Mouse (Mus musculus) heart, embryonic 14.5 days (tissue): ENCODE measurements around the gene Vasp. TPM values are rescaled to one million over a fixed set of nuclear protein-coding genes. Genes with fewer than 3 reads are reported as not detected.

Source experiments
- ATAC-seq: fragments of 200-750 bp; cut with Nextera tagmentation; 2 replicates; pipeline ENCODE4 v1.8.0; 2017; ENCODE audit warnings: low read depth, moderate TSS enrichment; ENCODE audit not compliant: insufficient number of reproducible peaks, insufficient read depth, low FRiP score
- H3K27ac ChIP-seq, 2 experiments: fragments of 200-500 bp in 1 of 2; fragments of 300-500 bp in 1 of 2; sonication (generic) in 1 of 2; replicated peaks in 1 of 2; 2 replicates each; pipeline ENCODE4 v1.5.1; 2012 to 2014; ENCODE audit warnings: low read depth in 2 of 2, low read length in 2 of 2, control low read depth in 1 of 2, mild to moderate bottlenecking in 1 of 2, mixed read lengths in 1 of 2; ENCODE audit not compliant: control insufficient read depth in 1 of 2, insufficient read depth in 1 of 2
- H3K27me3 ChIP-seq: fragments of 300-500 bp; sonication (generic); 2 replicates; pipeline ENCODE4 v1.6.1; 2014; ENCODE audit warnings: mild to moderate bottlenecking, low read length, control low read depth; ENCODE audit not compliant: control insufficient read depth, insufficient read depth
- H3K36me3 ChIP-seq: fragments of 300-500 bp; sonication (generic); 2 replicates; pipeline ENCODE4 v1.6.1; 2014; ENCODE audit warnings: mild to moderate bottlenecking, control low read depth, low read length, mixed read lengths; ENCODE audit not compliant: control insufficient read depth, insufficient read depth
- H3K4me1 ChIP-seq, 2 experiments: fragments of 200-500 bp in 1 of 2; fragments of 300-500 bp in 1 of 2; sonication (generic) in 1 of 2; 2 replicates each; pipeline ENCODE4 v1.6.1; 2012 to 2014; ENCODE audit warnings: low read length in 2 of 2, control low read depth in 1 of 2, mixed read lengths in 1 of 2; ENCODE audit not compliant: control insufficient read depth in 2 of 2, insufficient read depth in 2 of 2
- H3K4me2 ChIP-seq: fragments of 300-500 bp; sonication (generic); 2 replicates; pipeline ENCODE4 v1.6.1; 2014; ENCODE audit warnings: mild to moderate bottlenecking, low read length
- H3K4me3 ChIP-seq, 2 experiments: fragments of 200-500 bp in 1 of 2; fragments of 300-500 bp in 1 of 2; sonication (generic) in 1 of 2; 2 replicates each; pipeline ENCODE4 v1.5.1; 2012 to 2014; ENCODE audit warnings: low read length in 2 of 2, mild to moderate bottlenecking in 2 of 2, control low read depth in 1 of 2, low read depth in 1 of 2, moderate library complexity in 1 of 2; ENCODE audit not compliant: control insufficient read depth in 1 of 2, insufficient read depth in 1 of 2
- H3K9ac ChIP-seq: fragments of 300-500 bp; sonication (generic); 2 replicates; pipeline ENCODE4 v1.6.1; 2014; ENCODE audit warnings: mild to moderate bottlenecking, low read length
- H3K9me3 ChIP-seq: fragments of 300-500 bp; sonication (generic); 2 replicates; pipeline ENCODE4 v1.6.1; 2016; ENCODE audit warnings: low read length, control low read depth; ENCODE audit not compliant: control insufficient read depth
- WGBS: fragments of 180-500 bp; shearing (Covaris S2); extraction: QIAGEN DNeasy Blood & Tissue Kit; methylation state at CpG from one replicate; pipeline ENCODE4 v1.1.7; 2014; 5-methylcytosine and 5-hydroxymethylcytosine counted together
- polyA plus RNA-seq: library from polyadenylated mRNA; unstranded; fragments of >200 nt; fragmentation: Nextera tagmentation; extraction: Ambion mirVana; gene quantifications from 2 replicates; pipeline ENCODE4 v1.2.1, GENCODE M21; 2014

Gene Vasp
- polyA plus RNA-seq, 1 experiment from 2014 or later, result 66.1 TPM

DNA sequence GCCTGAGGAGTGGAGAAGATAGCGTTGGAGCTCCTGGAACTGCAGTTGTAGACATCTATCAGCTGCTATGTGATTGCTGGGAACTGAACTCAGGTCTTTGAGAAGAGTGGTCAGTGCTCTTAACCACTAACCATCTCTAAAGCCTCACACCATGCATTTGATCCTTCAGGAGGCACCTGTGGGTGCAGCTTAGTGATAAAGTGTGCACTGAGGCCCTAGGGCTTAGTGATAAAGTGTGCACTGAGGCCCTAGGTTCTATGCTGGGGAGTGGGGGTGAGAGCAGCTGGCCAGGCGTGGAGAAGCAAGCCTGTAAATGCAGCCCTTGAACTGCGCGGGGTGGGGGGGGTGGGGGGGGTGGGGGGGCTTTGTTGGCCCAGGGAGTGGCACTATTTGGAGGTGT, 31.6 kb downstream of the Vasp start:
- H3K4me1 ChIP-seq, result peaks cover 15 to 47% of the 10 kb centered on the region in 2 experiments
- H3K9ac ChIP-seq, result peak overlapping the region; percentile 34; the same call in 1 of the 2 replicates
- WGBS, result 63% methylated on average over 2 of the region's 4 CpGs
- H3K27ac ChIP-seq, result peak overlapping the region in 1 of 2 experiments; percentile 92; a peak in 2 of 4 replicates
- H3K9me3 ChIP-seq, result no peaks in the 10 kb centered on the region
- no peak for ATAC-seq
- H3K4me2 ChIP-seq, result no peak overlapping the region
- H3K4me3 ChIP-seq, result no peak overlapping the region
- no peaks in the 10 kb centered on the region for H3K27me3 ChIP-seq
- peaks cover 8% of the 10 kb centered on the region for H3K36me3 ChIP-seq

DNA sequence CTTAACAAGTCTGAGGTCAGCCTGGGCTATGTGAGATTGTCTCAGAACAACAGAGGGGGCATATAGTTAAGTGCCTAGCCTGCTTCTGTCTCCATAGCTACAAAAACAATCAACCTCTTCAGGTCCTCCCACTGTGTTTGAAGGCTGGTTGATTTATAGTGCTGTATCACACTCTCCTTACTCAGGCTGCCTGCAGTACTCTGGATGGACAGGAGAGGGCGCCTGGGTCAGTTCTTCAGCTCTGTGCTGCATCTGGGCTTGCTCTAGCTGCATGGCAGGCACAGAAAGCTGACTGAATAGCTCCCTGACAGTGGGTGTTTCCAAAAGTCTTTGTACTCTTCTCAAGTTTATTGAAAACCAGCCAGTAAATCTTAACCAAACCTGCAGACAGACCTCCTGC, 32.2 kb downstream of the Vasp start:
- Histone ChIP-seq H3K4me1 (peaks cover 15 to 48% of the 10 kb centered on the region in 2 experiments), H3K4me3 (no peak overlapping the region), H3K9me3 (no peaks in the 10 kb centered on the region), H3K27me3 (no peaks in the 10 kb centered on the region), H3K9ac (peak overlapping the region; percentile 35; the same call in 1 of the 2 replicates), H3K27ac (peak overlapping the region; percentile 4 to 92), H3K36me3 (peaks cover 5% of the 10 kb centered on the region), H3K4me2 (no peak overlapping the region)
- 0% methylated on average over 1 of the region's 1 CpGs for WGBS
- ATAC-seq, result peak; percentile 57

DNA sequence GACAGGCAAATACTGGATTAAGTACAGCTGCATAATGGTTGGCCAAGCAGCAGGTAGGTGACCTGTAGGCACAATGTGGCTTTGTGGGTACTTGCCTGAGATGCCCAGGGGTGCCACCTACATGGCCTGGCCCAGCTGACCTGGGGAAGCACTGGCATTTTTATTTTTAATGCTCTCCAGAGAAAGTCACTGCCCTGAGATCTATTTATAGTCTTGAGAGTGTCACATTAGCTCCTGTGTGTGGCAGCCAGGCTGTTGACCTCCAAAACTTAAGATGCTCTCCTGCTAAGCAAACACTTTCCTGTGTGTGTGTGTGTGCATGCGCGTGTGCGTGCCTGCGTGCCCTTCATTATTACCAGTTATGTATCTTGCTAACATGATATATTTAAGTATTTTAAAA, 33.3 kb downstream of the Vasp start:
- no peaks in the 10 kb centered on the region for H3K27me3 ChIP-seq
- H3K4me2 ChIP-seq, result peak overlapping the region; percentile 27
- H3K4me3 ChIP-seq, result no peak overlapping the region
- H3K9ac ChIP-seq, result peak overlapping the region; percentile 35; the same call in 1 of the 2 replicates
- peak overlapping the region; percentile 91 to 92 for H3K27ac ChIP-seq
- WGBS, result 48% methylated on average over 4 of the region's 4 CpGs
- H3K4me1 ChIP-seq, result peaks cover 15 to 48% of the 10 kb centered on the region in 2 experiments
- ATAC-seq, result no peak
- peaks cover 5% of the 10 kb centered on the region for H3K36me3 ChIP-seq
- H3K9me3 ChIP-seq, result no peaks in the 10 kb centered on the region

DNA sequence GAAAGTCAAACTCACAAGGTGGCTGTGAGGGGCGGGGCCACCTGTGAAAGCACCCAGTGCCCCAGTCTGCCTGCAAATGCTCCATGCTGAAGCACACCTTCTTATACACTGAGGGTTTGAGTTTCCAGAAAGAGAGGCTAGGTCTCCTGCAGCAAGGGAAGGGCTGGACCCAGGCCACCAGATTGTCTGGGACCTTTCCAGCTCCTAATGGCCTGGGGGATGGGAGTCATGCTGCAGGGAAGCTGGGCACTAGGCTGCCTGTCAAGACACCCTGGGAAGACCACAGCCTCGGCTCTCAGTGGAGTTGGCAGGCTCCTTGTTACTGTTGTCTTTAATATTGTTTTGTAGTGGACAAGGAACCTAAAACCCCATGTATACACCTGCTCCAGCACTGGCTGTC, 35.2 kb downstream of the Vasp start:
- 54% methylated on average over 2 of the region's 2 CpGs for WGBS
- no peak for ATAC-seq
- no peaks in the 10 kb centered on the region for H3K27me3 ChIP-seq
- H3K4me3 ChIP-seq, result no peak overlapping the region
- H3K36me3 ChIP-seq, result peaks cover 7% of the 10 kb centered on the region
- peaks cover 15 to 51% of the 10 kb centered on the region in 2 experiments for H3K4me1 ChIP-seq
- no peaks in the 10 kb centered on the region for H3K9me3 ChIP-seq
- peak overlapping the region; percentile 6 to 74 for H3K27ac ChIP-seq
- H3K9ac ChIP-seq, result 0 out of 2 replicates have a peak overlapping the region, but pooled peaks have one; percentile 32
- H3K4me2 ChIP-seq, result no peak overlapping the region

DNA sequence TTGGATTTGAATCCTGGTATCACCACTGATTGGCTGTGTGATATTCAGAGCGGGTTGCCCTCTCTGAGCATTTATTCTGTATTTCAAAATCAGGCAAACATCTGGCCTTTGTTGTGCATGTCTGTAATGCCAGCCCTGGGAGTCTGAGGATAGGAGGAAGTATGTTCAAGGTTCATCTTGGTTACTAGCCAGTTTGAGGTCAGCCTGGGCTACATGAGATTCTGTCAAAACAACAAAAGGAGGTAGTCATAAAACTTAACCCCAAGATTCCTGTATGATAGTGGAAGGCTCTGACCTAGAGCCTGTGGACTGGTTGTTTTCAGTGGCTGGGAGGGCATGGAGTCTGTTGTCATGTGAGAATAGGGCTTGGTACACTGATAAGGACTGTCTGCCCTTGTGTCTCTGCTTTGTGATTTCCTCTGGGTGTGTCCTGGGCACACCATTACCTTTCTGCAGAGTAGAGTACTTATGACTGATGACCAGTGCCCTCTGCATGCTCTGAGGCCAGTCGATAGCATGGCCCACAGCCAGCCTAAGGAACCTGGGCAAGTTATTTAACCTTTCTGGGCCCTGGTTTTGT, 36.4 kb downstream of the Vasp start:
- Histone ChIP-seq H3K9me3 (no peaks in the 10 kb centered on the region), H3K27ac (0 out of 4 replicates have a peak overlapping the region, but pooled peaks of 1 of the 2 experiments have one; percentile 20), H3K27me3 (no peaks in the 10 kb centered on the region), H3K9ac (peak overlapping the region; percentile 36; the same call in 1 of the 2 replicates), H3K4me2 (no peak overlapping the region), H3K36me3 (peaks cover 8% of the 10 kb centered on the region), H3K4me1 (peaks cover 15 to 51% of the 10 kb centered on the region in 2 experiments), H3K4me3 (no peak overlapping the region)
- WGBS, result 91% methylated on average over 2 of the region's 2 CpGs
- no peak for ATAC-seq

DNA sequence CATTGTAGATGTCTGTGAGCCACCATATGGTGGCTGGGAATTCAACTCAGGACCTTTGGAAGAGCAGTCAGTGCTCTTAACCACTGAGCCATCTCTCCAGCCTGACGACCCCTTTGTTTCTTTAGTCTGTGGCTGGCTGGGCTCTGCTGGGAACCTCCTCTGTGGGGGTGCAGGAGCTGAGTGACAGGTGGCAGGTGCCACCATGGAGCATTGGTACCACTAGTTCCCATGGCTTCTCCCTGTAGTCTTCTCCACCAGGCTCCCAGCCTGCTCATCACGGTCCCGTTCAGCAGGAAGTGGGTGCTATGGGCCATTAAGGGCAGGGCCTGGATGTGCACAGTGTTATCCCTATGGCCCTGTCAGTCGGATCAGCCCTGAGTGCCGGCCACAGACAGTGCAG, 37.0 kb downstream of the Vasp start:
- WGBS, result 72% methylated on average over 5 of the region's 5 CpGs
- H3K36me3 ChIP-seq, result peaks cover 8% of the 10 kb centered on the region
- H3K27ac ChIP-seq, result no peak overlapping the region
- peaks cover 15 to 49% of the 10 kb centered on the region in 2 experiments for H3K4me1 ChIP-seq
- no peak overlapping the region for H3K9ac ChIP-seq
- no peaks in the 10 kb centered on the region for H3K9me3 ChIP-seq
- ATAC-seq, result no peak
- H3K4me3 ChIP-seq, result no peak overlapping the region
- no peaks in the 10 kb centered on the region for H3K27me3 ChIP-seq
- no peak overlapping the region for H3K4me2 ChIP-seq

DNA sequence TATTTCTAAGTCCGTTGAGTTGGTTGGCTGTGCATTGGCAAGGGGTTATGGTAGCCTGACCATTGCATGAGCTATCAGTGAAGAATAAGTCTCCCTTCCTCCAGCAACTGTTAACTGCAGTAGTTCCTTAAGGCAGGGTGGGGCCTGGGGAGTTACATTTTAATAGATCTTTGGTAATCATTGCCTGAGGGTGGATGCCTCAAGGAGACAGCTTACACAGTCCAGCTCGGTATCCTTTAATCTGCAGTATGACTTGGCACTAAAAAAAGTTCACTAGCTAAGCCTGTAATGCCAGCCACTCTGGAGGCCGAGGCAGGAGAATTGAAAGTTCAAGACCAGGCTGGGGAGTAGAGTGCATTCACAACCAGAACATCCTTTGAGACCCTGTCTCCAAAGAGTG, 39.8 kb downstream of the Vasp start:
- H3K4me1 ChIP-seq, result peaks cover 15 to 33% of the 10 kb centered on the region in 2 experiments
- no peak overlapping the region for H3K4me2 ChIP-seq
- no peaks in the 10 kb centered on the region for H3K9me3 ChIP-seq
- no peak overlapping the region for H3K9ac ChIP-seq
- no peak for ATAC-seq
- H3K36me3 ChIP-seq, result peaks cover 8% of the 10 kb centered on the region
- no peaks in the 10 kb centered on the region for H3K27me3 ChIP-seq
- WGBS, result 92% methylated on average over 3 of the region's 3 CpGs
- no peak overlapping the region for H3K27ac ChIP-seq
- no peak overlapping the region for H3K4me3 ChIP-seq

DNA sequence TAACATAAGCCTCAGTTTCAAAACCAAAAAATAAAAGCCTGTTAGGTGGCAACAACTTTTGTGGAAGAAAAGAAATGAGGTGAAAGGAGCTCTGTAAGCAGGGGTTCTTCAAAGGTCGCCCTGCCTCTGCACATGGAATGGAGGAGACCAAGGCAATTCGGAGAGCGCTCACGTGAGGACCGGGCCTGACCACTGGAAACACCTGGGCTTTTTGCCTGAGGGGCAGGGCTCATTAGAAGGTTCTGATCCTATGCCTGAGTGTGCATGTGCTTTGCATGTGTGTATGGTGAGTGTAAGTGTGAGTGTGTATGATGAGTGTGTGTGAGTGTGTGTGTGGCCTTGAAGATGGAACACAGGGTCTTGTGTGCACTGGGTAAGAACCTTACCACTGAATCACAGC, 40.7 kb downstream of the Vasp start:
- no peaks in the 10 kb centered on the region for H3K27me3 ChIP-seq
- H3K4me1 ChIP-seq, result peaks cover 9 to 25% of the 10 kb centered on the region in 2 experiments
- no peak overlapping the region for H3K4me3 ChIP-seq
- no peak overlapping the region for H3K4me2 ChIP-seq
- H3K36me3 ChIP-seq, result peaks cover 8% of the 10 kb centered on the region
- over 99% methylated on average over 5 of the region's 5 CpGs for WGBS
- H3K27ac ChIP-seq, result no peak overlapping the region
- no peak overlapping the region for H3K9ac ChIP-seq
- no peaks in the 10 kb centered on the region for H3K9me3 ChIP-seq
- ATAC-seq, result no peak
